ENCODE assay signal across 8 mouse cellular contexts in genomic region chr5:64505835-64506600, GRCm38 (mm10).
A peak's percentile ranks its signal among the peaks of the same experiment; 100 is the strongest.
DNase-seq lines count a peak whose midpoint lies in the region; ATAC-seq lines count a peak whose summit lies in the region.

No protein-coding gene starts in this region.

- peak overlapping the region; percentile 52 for H3K4me2 ChIP-seq in hindbrain, embryonic 11.5 days (replicated peaks; ENCODE audit: low read depth, low read length)

- no peak overlapping the region for H3K9ac ChIP-seq in hindbrain, embryonic 11.5 days (ENCODE audit: low read depth, low read length)

- H3K27ac ChIP-seq in hindbrain, embryonic 11.5 days (ENCODE audit: low read depth, low read length) = no peak overlapping the region

- H3K36me3 ChIP-seq in hindbrain, embryonic 11.5 days (ENCODE audit: control insufficient read depth, insufficient read depth, low read length) = no peaks in the 10 kb centered on the region

- peak; percentile 67 for DNase-seq in MN1 (ENCODE audit: low spot score)
- peak; percentile 56 for DNase-seq in cerebellum, adult 9-10 months
- DNase-seq in frontal cortex, adult 2 months (ENCODE audit: extremely low spot score in 1 of 2, low spot score in 1 of 2) = peak; percentile 28 to 84
- DNase-seq in hindbrain, embryonic 11.5 days (ENCODE audit: low spot score) = peak; percentile 94
- DNase-seq in layer of hippocampus, postnatal 14 days (ENCODE audit: low spot score in 2 of 2) = peak; percentile 76
- DNase-seq in lung, postnatal 14 days = peak; percentile 93
- peak; percentile 6 for DNase-seq in retina, adult 2 months (ENCODE audit: low read depth, low spot score)
- peak; percentile 91 to 97 for DNase-seq in thymus, postnatal 36 days

- no peaks in the 10 kb centered on the region; the same call in 1 of the 2 replicates for H3K4me1 ChIP-seq in hindbrain, embryonic 11.5 days (replicated peaks; ENCODE audit: control insufficient read depth, insufficient read depth, low read length)

- no peaks in the 10 kb centered on the region for H3K9me3 ChIP-seq in hindbrain, embryonic 11.5 days (ENCODE audit: control insufficient read depth, low read length)

- peak; percentile 65 for ATAC-seq in hindbrain, embryonic 11.5 days (ENCODE audit: low FRiP score)

- 4% methylated on average over 15 of the region's 15 CpGs for WGBS in hindbrain, embryonic 11.5 days

- H3K27me3 ChIP-seq in hindbrain, embryonic 11.5 days (ENCODE audit: control insufficient read depth, insufficient read depth, low read length) = no peaks in the 10 kb centered on the region

- H3K4me3 ChIP-seq in hindbrain, embryonic 11.5 days (ENCODE audit: low read depth, low read length) = peak overlapping the region; percentile 27

Comparison
In these comparisons a context has a peak if more than half of its experiments do, and no peak if none do; other contexts are left out.
1. DNase-seq: peak in every context shown above with its lines; median percentile 94 in hindbrain, embryonic 11.5 days; 94 in thymus, postnatal 36 days; 93 in lung, postnatal 14 days; 76 in layer of hippocampus, postnatal 14 days; 67 in MN1; 56 in cerebellum, adult 9-10 months; 56 in frontal cortex, adult 2 months; 6 in retina, adult 2 months.